Mouse (Mus musculus): Measurements from ENCODE around the gene Rem2. TPM values are rescaled to one million over a fixed set of nuclear protein-coding genes. Genes with fewer than 3 reads are reported as not detected.

Gene Rem2
- total and polyA plus RNA-seq, 2 experiments from 2014 or later, result 28.0 to 31.0 TPM

DNA sequence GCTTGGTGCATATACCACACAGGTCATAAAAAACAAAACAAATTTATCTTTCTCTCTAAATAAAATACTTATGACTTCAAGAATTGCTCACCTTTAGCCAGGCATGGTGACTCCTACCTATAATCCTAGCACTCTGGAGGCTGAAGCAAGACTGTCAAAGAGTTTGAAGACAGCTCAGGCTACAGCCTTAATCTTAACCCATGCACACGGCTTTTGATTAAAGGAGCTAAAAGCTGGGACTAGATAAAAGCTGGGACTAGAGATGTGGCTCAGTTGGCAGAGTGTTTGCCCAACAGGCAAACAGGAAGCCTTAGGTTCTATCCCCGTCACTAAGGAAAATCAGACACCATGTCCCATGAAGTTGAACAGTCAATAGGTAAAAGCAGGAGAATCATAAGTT is 27.2 kb downstream of the Rem2 start:
- Histone ChIP-seq H3K4me1 (ENCODE audit: insufficient read depth) (no peaks in the 10 kb centered on the region), H3K4me3 (ENCODE audit: low read depth, low read length) (no peak overlapping the region), H3K9ac (no peak overlapping the region), H3K27me3 (ENCODE audit: insufficient read depth, low read length) (no peaks in the 10 kb centered on the region), H3K4me2 (ENCODE audit: low read depth) (no peak overlapping the region), H3K36me3 (ENCODE audit: insufficient read depth) (peaks cover 14% of the 10 kb centered on the region), H3K27ac (ENCODE audit: low read depth, low read length) (no peak overlapping the region), H3K9me3 (ENCODE audit: low read length) (no peaks in the 10 kb centered on the region)
- no peak for TF ChIP-seq CTCF (IDR thresholded peaks at IDR 0.05; ENCODE audit: low read depth)
- 87% methylated on average over 2 of the region's 2 CpGs for WGBS
- ATAC-seq (no peak), DNase-seq (no peak)

DNA sequence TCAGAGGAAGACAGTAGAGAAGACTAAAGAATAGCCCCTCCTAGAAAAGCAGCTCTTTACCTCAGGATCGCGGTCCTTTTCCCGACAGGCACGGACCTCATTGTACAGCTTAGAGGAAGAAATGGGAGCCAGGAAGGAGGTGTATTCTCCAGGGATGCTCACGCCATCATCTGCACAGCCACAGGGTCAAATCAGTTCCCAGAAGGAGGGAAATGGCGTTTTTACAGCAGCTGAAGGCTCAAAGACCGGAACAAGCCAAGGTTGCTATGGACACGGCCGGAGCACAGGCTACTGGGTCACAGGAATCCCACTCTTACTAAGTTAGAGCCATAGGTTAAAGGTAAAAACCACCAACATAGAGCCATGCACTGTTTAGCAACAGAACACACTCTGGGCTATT is 33.9 kb downstream of the Rem2 start:
- Histone ChIP-seq H3K27me3 (ENCODE audit: insufficient read depth, low read length) (no peaks in the 10 kb centered on the region), H3K4me2 (ENCODE audit: low read depth) (no peak overlapping the region)
- DNase-seq, result no peak

DNA sequence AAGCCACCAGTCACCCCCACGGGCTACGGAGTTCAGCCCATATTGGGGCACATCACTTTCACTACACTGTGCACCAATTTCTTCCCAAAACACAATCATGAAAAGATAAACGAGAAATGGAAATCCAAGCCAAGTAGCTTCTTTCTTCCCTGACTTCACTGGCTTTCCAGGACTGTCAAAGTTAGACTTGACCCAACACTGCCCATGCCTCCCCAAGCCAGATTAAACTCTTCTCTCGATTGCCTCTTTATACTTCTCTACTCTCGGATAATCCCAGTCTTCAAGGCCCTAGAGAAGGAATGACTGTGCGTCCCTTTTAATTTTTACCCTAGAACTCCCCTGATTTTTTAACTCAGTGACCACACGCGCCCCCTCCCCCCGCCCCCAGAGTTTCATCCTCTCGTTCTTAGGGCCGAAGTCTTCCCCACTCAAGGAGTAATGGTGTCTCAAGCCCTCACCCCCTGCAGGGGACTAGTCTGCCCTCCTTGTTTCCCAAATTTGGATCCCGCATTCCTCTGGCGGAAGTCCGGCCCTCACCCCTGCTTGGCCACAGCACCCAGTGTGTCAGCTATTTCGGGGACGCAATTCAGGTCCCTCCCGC is 40.9 kb downstream of the Rem2 start:
- Histone ChIP-seq H3K27ac (ENCODE audit: low read depth, low read length) (peak overlapping the region; percentile 81), H3K9ac (peak overlapping the region; percentile 70), H3K4me3 (ENCODE audit: low read depth, low read length) (peak overlapping the region; percentile 68), H3K9me3 (ENCODE audit: low read length) (no peaks in the 10 kb centered on the region), H3K4me1 (ENCODE audit: insufficient read depth) (peaks cover 13% of the 10 kb centered on the region), H3K36me3 (ENCODE audit: insufficient read depth) (peaks cover 29% of the 10 kb centered on the region), H3K27me3 (ENCODE audit: insufficient read depth, low read length) (no peaks in the 10 kb centered on the region), H3K4me2 (ENCODE audit: low read depth) (peak overlapping the region; percentile 59)
- ATAC-seq (peak; percentile 16), DNase-seq (no peak)
- TF ChIP-seq CTCF (IDR thresholded peaks at IDR 0.05; ENCODE audit: low read depth), result peak; percentile 11; the same call in 1 of the 2 replicates
- 4% methylated on average over 17 of the region's 17 CpGs for WGBS

More for the DNA sequence above, 33.9 kb downstream of the Rem2 start:
- Histone ChIP-seq H3K27ac (ENCODE audit: low read depth, low read length) (no peak overlapping the region), H3K4me3 (ENCODE audit: low read depth, low read length) (no peak overlapping the region), H3K4me1 (ENCODE audit: insufficient read depth) (no peaks in the 10 kb centered on the region), H3K9me3 (ENCODE audit: low read length) (no peaks in the 10 kb centered on the region), H3K36me3 (ENCODE audit: insufficient read depth) (peaks cover 80% of the 10 kb centered on the region), H3K9ac (no peak overlapping the region)
- no peak for TF ChIP-seq CTCF (IDR thresholded peaks at IDR 0.05; ENCODE audit: low read depth)
- 93% methylated on average over 9 of the region's 9 CpGs for WGBS
- ATAC-seq, result no peak

DNA sequence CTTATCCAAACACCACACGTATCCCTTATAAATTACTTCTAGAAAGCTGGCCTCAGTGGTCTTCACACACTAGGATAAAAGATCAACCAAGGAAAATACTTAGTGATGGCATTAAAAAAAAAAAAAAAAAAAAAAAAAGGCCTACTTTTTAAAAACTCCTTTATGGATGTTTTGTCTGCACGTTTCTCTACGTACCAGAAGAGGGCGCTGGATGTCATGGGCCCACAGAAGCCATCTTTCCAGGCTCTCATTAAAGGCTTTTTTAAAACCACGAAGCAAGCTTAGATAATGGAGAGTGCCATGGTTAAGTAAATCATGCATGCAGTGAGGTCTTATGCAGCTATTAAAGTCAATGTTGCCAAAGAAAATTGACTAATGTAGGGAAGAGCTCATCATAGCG is 47.7 kb downstream of the Rem2 start:
- no peak for ATAC-seq
- DNase-seq, result peak; percentile 39
- Histone ChIP-seq H3K9ac (no peak overlapping the region), H3K36me3 (ENCODE audit: insufficient read depth) (no peaks in the 10 kb centered on the region), H3K4me2 (ENCODE audit: low read depth) (no peak overlapping the region), H3K4me3 (ENCODE audit: low read depth, low read length) (no peak overlapping the region), H3K9me3 (ENCODE audit: low read length) (no peaks in the 10 kb centered on the region), H3K27ac (ENCODE audit: low read depth, low read length) (no peak overlapping the region), H3K4me1 (ENCODE audit: insufficient read depth) (peaks cover 4% of the 10 kb centered on the region; the same call in 1 of the 2 replicates), H3K27me3 (ENCODE audit: insufficient read depth, low read length) (no peaks in the 10 kb centered on the region)
- WGBS, result 17% methylated on average over 6 of the region's 6 CpGs
- peak; percentile 59 for TF ChIP-seq CTCF (IDR thresholded peaks at IDR 0.05; ENCODE audit: low read depth)

DNA sequence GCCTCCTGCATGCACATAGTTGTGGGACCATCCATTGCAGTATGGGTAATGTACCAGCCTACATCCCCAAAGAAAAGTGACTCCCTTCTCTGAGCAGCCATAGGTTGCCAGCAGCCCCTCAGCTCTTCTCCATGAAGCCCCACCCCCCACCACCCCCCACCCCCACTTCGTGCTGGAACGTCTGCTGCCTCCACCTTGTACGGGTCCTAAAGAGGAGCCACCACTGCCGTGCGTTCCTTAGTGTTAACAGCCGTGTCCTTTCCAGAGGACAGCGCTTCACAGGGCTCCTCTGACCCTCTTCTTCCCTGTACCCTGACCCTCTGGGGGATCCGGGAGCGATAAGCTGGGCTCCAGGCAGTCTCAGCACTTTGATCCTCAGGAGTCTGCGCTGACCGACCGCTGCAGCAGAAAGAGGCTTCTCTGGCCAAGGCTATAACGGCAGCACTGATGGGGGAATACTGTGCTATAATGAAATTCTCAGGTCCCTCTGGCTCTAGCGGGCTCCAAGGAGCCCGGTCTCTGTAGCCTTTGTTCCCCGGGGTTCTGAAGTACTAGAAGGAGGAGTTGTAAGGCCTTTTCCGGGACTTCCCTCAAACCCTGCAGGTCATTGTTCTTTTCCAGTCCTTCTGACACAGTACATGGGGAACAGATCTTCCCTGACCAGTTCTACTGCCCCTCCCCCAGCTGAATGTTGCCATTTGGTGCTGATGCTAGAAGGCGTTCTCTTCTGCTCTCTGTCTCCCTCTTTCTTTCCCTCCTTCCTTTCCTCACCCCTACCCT is 51.5 kb downstream of the Rem2 start:
- H3K27me3 ChIP-seq (ENCODE audit: insufficient read depth, low read length), result no peaks in the 10 kb centered on the region
- peak overlapping the region; percentile 77 for H3K4me2 ChIP-seq (ENCODE audit: low read depth)
- H3K27ac ChIP-seq (ENCODE audit: low read depth, low read length), result peak overlapping the region; percentile 79
- 1% methylated on average over 18 of the region's 18 CpGs for WGBS
- peak; percentile 35; the same call in 1 of the 2 replicates for TF ChIP-seq CTCF (IDR thresholded peaks at IDR 0.05; ENCODE audit: low read depth)
- no peaks in the 10 kb centered on the region for H3K9me3 ChIP-seq (ENCODE audit: low read length)
- H3K4me1 ChIP-seq (ENCODE audit: insufficient read depth), result peaks cover 4% of the 10 kb centered on the region; the same call in 1 of the 2 replicates
- H3K9ac ChIP-seq, result peak overlapping the region; percentile 63
- ATAC-seq (peak; percentile 86), DNase-seq (peak; percentile 64)
- H3K36me3 ChIP-seq (ENCODE audit: insufficient read depth), result no peaks in the 10 kb centered on the region
- H3K4me3 ChIP-seq (ENCODE audit: low read depth, low read length), result peak overlapping the region; percentile 42

DNA sequence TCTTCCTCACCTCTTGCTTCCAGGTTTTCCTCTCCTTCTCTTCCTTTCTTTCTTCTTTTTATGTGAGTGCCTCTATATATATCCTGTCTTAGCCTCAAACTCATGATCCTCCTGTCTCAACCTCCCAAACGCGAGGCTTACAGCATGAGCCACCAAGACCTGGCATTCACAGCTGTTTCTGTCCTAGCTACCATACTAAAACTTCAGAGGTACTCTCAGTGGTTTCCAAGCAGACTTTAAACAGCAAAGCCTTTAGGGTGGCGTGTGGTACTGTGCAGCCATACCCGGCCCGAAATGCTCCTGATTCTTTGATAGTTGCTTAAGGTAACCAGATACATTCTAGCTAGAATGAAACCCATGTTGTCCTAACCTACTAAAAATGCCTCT is 52.1 kb downstream of the Rem2 start:
- 23% methylated on average over 5 of the region's 5 CpGs for WGBS
- no peaks in the 10 kb centered on the region for H3K36me3 ChIP-seq (ENCODE audit: insufficient read depth)
- no peaks in the 10 kb centered on the region for H3K9me3 ChIP-seq (ENCODE audit: low read length)
- no peak overlapping the region for H3K9ac ChIP-seq
- H3K4me1 ChIP-seq (ENCODE audit: insufficient read depth), result peaks cover 4% of the 10 kb centered on the region; the same call in 1 of the 2 replicates
- TF ChIP-seq CTCF (IDR thresholded peaks at IDR 0.05; ENCODE audit: low read depth), result no peak
- DNase-seq (no peak), ATAC-seq (peak; percentile 14)
- peak overlapping the region; percentile 60 for H3K27ac ChIP-seq (ENCODE audit: low read depth, low read length)
- H3K4me3 ChIP-seq (ENCODE audit: low read depth, low read length), result no peak overlapping the region
- H3K27me3 ChIP-seq (ENCODE audit: insufficient read depth, low read length), result no peaks in the 10 kb centered on the region
- H3K4me2 ChIP-seq (ENCODE audit: low read depth), result peak overlapping the region; percentile 77

All from forebrain, postnatal 0 days (tissue).